Mouse (Mus musculus) brain, embryonic 14.5 days (tissue): Measurements from ENCODE around the gene Iqsec2.

Experiments used
- CTCF ChIP-seq: fragments of 200-500 bp; IDR thresholded peaks from 2 replicates; pipeline ENCODE4 v1.5.1; 2012; ENCODE audit warnings: inconsistent platforms, mild to moderate bottlenecking, moderate library complexity, borderline replicate concordance; ENCODE audit not compliant: insufficient read depth, insufficient read length; ENCODE audit errors: extremely low read depth
- POLR2A ChIP-seq: fragments of 200-500 bp; IDR thresholded peaks from 2 replicates; pipeline ENCODE4 v1.6.1; 2012; ENCODE audit warnings: mild to moderate bottlenecking, inconsistent platforms, borderline replicate concordance; ENCODE audit not compliant: poor library complexity, insufficient read depth, insufficient read length, severe bottlenecking; ENCODE audit errors: extremely low read depth

- no peak for TF ChIP-seq CTCF
- TF ChIP-seq POLR2A = no peak
Observed at GRCm38 (mm10) chrX:152171041-152172026, 27.3 kb downstream of the Iqsec2 start.
